Mouse (Mus musculus) adrenal gland, postnatal 4 days (tissue): ENCODE data around the gene Wdr92. TPM values are rescaled to one million over a fixed set of nuclear protein-coding genes. Genes with fewer than 3 reads are reported as not detected.
"Not testable (repeated sequence)": the region's sequence is repeated elsewhere in the genome, so short reads cannot be mapped to it uniquely, and the experiment has no call there.

Source experiments
- DNase-seq, 2 experiments: peaks; one replicate each; pipeline ENCODE4 v3.0.0; 2021 to 2022; ENCODE audit warnings: low spot score in 2 of 2, mixed read lengths in 2 of 2
- total RNA-seq, 2 experiments: library from RNA; stranded (reverse); gene quantifications; 2 replicates each; pipeline ENCODE4 v1.2.3; 2021

Wdr92 gene
- total RNA-seq, 2 experiments from 2014 or later, result 16.2 to 20.6 TPM

DNA sequence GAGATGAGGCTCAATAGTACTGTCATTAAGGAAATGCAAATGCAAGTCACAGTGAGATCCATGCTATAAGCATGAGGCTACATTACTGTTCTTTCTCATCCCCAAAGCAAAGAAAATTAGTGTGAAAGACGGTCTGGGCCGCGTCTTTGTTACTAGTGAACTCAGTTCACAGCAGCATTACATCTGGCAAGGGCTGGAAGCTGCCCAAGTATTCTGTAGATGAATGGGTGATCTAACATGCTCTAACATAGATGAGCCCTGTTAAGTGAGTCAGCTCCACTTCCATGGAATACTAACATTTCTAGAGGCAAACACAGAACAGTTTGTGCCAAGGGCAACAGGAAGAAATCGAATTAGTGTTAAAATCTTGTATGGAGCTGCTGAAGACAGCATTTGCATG lies 19.0 kb downstream of the Wdr92 start:
- no peak for DNase-seq

DNA sequence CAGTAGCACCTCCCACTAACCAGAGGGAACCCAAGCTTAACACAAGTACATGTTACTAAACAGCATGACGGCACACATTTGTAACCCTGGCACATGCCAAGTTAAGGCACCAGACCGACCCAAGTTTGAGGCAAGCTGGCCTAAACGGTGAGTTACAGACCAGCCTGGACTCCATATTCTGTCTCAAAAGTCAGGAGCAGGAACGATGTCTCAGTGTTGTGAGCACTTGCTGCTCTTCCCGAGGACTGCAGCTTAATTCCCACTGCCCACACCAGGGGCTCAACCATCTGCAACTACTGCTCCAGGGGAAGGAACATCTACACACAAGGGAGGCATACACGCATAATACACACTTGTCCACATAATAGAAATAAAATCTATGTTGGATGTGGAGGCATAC lies 20.6 kb downstream of the Wdr92 start:
- DNase-seq, result no peak

DNA sequence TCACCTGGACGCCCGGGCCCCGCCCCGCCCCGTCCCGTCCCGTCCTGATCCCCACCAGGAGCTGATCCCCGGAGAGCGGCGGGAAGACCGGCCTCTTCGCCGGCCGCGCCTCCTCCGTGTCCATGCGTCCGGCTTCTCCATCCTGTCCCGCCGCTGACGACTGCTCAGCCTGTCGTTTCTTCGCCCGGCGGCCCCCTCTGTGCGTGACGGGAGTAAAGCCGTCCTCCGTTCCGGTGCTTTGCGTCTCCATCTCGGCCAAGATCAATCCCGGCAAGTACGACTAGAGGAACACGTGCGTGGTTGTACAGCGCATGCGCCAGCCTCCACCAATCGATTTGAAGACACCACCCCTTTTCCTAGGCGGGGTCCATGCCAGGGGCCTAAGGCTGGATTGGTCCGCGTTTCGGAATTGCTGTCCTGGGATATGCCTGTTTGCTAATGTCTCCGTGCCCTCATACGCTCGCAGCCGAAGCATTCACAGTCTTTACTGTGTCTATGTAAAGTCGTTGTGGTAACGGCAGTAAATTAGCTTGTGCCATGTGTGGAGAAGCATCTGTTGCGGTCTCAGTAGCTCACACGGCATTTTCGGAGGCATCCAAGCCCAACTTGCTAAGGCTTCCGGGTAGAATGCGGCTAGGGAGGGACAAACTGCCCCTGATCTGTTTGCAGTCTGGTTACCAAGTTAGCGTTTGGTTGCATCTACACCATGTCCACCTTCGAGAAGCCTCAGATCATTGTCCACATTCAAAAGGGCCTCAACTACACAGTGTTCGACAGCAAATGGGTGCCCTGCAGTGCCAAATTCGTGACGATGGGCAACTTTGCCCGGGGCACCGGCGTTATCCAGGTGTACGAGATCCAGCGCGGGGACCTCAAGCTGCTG lies 29.6 kb downstream of the Wdr92 start, which contains the start of gene Pno1:
TSS of gene Pno1 (minus strand) at position 311 of the 883 bp plus-strand sequence.
- DNase-seq, result peak; percentile 78 to 91

DNA sequence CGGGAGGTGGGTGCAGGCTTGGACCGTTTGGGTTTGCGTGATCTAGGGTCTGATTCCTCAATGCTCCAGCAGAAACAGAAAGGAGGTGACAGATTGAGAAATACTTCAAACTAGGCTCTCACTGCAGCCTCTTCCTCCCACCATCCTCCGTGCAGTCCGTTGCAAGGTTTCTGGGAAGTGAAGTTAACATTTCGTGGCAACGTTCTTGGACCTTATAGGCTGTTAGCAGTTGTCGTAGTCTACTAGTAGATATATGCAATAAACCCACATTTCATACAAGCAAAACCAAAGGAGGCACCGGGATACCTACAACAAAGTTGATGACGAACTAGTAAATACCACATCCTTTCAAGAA lies 30.2 kb downstream of the Wdr92 start:
- DNase-seq, result no peak

DNA sequence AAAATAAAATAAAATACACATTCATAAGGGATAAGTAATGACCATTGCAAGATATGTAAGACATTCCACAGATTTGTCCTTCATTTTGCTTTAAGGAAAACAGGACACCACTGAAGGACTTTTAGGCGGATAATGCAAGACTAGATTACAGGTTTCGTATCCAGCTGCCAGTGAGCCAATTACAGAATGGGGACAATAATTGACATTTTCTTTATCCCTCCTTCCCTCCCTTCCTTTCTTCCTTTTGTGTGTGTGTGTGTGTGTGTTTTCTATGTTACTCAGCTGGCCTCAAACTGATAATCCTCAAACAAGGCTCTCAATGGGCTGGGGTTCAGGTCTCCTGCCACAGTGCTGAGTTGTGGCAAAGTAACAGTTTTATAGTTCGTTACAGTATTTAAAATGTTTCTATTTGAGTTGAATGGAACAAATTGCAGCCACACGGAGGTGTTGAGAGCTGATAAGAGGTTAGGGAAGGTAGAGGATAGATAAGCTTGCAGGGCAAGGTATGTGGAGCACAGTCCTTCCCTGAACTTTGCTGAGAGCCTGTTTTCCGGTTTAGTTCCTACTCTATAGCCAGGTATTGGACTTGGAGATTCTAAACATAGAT lies 31.1 kb downstream of the Wdr92 start:
- DNase-seq, result no peak

DNA sequence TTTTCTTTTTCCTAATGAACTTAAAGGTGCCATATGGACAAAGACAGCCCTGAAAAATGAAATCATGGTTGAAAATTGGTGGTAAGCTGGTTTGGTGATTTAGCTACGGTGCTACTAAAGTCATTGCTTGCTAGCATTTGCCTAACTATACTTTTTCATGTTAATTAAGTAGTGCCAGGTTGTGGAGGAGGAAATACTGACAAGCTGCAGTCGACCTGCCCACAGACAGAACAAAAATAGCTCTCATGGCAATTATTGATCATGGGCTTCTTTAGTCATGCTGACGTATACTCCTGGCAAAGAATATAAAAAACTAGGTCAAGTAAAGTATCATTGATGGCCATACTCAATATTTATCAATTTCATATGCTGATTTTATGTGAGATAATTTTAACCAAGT lies 33.6 kb downstream of the Wdr92 start:
- DNase-seq, result no peak

DNA sequence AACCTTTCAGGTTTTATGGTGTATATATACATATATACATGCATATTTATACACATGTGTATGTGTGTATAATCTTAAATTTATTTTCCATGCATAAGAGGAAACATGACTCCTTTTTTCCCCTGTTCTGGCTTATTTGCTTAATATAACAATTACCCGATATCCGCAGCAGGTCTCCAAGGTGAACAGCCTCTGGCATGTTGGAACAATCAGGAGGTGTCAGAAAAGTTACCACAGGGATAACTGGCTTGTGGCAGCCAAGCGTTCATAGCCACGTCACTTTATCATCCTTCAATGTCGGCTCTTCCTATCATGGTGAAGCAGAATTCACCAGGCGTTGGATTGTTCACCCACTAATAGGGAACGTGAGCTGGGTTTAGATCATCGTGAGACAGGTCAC lies 39.2 kb downstream of the Wdr92 start:
- DNase-seq, result no peak

DNA sequence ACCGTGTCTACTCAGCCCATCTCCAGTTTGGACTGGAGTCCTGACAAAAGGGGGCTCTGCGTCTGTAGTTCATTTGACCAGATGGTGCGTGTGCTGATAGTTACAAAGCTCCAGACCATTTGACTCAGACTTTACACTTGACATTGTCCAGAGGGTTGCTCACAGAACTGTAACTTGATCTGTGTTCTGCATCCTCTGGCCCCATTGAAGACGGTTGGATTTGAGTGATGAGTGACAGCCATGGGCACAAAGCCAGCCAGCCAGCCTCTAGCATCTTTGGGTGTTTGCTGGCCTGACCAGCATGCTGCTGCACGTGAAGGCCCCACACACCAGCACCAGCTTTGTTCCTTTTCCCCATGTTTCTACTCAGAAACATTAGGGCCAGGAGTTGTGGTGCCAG lies 50.9 kb downstream of the Wdr92 start:
- no peak for DNase-seq

DNA sequence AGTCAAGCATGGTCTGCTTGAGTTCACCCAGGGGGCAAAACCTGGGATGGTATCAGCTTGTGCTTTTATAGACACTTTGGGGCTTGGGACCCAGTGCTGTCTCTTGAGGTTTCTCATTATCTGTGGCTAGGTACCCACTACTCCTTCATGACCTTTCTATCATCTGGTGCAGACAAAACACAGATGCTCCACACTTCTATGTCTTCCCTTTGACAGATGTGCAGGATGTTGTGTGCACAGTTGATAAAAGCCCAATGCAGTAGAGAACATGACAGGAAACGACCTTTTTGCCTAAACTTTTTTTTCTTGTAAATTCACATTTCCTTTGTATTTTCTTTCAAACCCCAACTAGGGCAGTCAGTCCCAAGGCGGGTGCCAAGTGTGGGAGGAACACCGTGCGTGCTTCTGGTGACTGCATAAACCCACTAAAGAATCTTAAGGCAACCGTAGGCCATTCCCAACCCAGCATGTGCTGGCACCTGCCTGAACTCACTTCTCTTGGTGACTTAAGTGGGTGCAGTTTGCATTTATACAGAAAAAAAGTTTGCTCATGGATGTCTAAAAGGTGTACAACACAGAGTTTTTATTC lies 54.6 kb downstream of the Wdr92 start:
- DNase-seq, result no peak

DNA sequence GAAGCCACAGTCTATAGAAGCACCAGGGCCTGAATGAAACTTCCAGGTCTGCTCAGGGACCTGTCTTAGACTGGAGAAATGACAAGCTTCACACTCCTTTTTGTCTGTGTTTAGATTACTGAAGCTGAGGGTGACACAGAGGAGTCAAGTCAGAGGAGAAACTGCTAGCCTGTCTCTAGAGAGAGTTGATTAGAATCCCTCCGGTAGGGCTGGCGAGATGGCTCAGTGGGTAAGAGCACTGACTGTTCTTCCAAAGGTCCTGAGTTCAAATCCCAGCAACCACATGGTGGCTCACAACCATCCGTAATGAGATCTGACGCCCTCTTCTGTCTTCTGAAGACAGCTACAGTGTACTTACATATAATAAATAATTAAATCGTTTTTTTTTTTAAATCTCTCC lies 56.7 kb downstream of the Wdr92 start:
- not testable (repeated sequence) for DNase-seq

DNA sequence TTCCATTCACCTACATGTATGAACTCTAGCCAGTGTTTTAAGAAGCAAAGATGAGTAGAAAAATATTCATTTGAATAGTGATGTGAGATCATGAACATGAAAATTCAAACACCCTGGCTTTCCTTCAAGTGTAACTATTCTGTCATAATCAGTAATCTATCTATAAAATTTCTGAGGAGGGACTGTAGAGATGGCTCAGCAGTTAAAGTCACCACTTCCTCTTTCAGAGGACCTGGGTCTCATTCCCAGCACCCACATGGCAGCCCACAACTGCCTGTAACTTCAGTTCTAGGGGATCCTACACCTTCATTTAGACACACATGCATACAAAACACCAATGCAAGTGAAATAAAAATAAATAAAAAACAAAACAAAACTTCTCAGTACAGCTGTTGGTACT lies 66.8 kb downstream of the Wdr92 start:
- no peak for DNase-seq

DNA sequence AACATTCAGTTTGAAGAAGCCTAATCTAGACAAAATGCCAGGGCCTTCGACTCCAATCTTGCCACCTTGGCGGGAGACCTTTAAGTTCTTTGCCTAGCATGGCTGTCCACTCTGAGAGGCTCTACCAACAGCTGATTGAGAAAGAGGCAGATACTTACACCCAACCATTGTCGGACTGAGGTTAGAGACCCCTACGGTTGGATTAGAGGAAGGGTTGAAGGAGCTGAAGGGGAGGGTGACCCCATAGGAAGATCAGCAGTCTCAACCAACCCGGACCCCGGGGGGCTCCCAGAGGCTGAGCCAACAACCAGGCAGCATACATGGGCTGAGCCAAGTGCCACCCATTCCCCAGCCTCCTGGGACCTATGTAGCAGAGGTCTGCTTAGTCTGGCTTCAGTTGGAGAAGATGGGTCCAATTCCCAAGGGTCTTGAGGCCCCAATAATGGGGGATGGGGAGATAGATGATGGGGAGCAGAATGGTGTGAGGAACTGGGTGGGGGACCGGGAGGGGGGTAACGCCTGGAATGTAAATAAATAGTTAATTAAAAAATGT lies 75.0 kb downstream of the Wdr92 start:
- DNase-seq, result no peak

DNA sequence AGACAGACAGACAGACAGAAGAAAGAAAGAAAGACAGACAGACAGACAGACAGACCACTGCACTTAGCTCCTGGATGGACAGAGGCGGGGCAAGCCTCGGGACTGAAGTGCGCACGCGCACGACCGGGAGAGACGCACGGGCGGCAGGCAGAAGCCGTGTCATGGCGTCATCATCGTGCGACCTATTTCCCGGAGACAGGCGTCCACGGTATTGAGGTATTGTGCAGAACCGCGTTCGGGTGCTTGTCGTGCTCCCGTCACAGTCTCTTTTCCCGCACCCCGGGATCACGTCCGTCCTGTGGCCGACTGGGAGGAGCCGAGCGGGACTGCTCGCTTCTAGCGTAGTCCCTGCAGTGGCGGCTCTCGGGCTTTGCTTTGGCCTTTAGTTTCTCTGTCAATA lies 75.5 kb downstream of the Wdr92 start, which contains the start of gene C1d:
TSS of gene C1d (plus strand) at position 137 of the 400 bp plus-strand sequence.
- DNase-seq, result peak; percentile 83 to 89

DNA sequence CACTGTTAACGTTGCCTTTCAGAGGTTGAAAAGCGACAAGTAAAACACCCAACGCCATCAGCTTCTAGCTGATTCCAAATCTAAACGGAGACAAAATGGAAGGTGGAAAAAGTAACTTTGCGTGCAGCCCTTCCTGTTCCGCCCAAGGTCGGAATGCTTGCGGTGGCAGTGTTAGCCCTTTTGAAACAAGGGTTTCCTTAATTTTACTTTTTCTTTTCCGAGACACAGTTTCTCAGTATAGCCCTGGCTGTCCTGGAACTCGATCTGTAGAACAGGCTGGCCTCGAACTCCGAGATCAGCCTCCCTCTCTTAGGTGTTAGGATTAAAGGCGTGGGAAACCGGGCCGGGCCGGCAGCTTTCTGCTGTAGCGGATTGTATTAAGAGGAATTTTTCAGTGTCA lies 76.0 kb downstream of the Wdr92 start:
- peak; percentile 13 to 17 for DNase-seq

DNA sequence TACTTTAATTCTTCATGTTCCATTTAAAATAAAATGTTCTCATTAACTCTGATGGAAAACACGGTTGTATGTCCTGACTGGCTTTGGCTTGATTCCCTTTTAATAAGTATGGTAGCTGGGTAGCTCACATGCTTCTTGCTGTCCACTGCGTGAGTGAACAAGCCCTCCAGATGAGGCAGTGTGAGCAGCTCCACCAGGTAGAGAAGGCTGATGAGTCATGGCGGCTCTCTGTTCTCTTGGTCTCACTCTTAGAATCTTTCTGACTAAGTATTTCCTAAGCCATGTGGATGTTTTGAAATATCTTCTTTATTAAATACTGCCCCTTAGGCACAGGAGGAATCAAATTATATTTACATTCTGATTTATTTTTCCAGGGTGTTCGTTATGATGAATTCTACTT lies 85.3 kb downstream of the Wdr92 start:
- no peak for DNase-seq

DNA sequence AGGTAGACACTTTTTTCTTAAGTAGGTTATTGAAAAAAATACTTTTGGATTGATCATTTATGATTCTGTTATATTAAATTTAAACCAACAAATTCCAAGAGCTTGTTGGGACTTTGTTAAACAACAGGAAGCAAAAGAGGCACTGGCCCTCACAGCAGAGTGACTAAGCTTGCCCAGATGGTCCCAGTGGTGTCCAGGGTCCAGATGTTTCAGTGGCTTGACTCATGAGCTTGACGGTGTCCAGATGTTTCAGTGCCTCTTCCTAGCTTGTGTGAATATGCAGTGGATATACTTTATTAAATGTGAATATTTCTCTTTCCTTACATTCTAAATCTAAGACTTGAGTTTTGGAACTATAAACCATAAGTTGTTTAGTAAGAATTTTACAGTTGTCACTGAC lies 86.9 kb downstream of the Wdr92 start:
- no peak for DNase-seq

DNA sequence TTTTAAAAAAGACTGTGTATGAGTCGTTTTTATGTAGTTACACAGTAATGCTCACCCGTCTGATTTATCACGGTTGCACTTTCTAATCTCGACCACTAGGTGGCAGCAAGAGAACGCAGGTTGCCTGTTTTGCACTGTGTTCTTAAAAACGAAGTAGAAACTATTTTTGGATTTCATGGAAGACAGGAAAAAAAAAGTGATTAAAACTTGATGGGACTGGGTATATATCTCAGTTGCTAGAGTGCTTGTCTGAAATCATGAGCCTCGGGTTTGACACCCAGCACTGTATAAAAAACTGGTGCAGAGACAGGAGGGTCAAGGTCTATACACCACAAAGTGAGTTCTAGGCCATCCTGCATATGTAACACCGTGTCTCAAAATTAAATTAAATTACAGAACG lies 98.1 kb downstream of the Wdr92 start:
- no peak for DNase-seq

Other genes starting within 250 kb of the Wdr92 start
- gene Fbxo48, start 230.7 kb upstream of the Wdr92 start, total RNA-seq, result 1 to 10 TPM; 3.4 to 4.4 TPM
- 10 to 100 TPM; 31.7 to 33.0 TPM for gene Cnrip1, start 130.5 kb upstream of the Wdr92 start, total RNA-seq
- 1 to 10 TPM; 4.1 to 7.3 TPM for gene Plek, start 129.7 kb upstream of the Wdr92 start, total RNA-seq
- gene Ppp3r1, start 22.8 kb upstream of the Wdr92 start, total RNA-seq, result 100 to 1,000 TPM; 109 to 113 TPM
- gene Pno1, start 29.5 kb downstream of the Wdr92 start, total RNA-seq, result 10 to 100 TPM; 34.8 to 35.4 TPM
- 10 to 100 TPM; 68.4 to 71.9 TPM for gene C1d, start 75.5 kb downstream of the Wdr92 start, total RNA-seq